Mouse (Mus musculus) lung, postnatal 0 days (tissue): ENCODE measurements at regions not wholly inside any gene's neighbourhood (a gene's known extent, or its start where the extent isn't known, plus 50 kb on each side); places are given as distances from the start of the nearest gene placed in this dataset.
"Not testable (repeated sequence)": the region's sequence is repeated elsewhere in the genome, so short reads cannot be mapped to it uniquely, and the experiment has no call there.

Experiments used
- ATAC-seq: fragments of 200-750 bp; cut with Nextera tagmentation; 2 replicates; pipeline ENCODE4 v1.8.0; 2017; ENCODE audit warnings: moderate library complexity
- DNase-seq: peaks from one replicate; pipeline ENCODE4 v3.0.0-alpha.2; 2016; ENCODE audit warnings: low spot score
- H3K27ac ChIP-seq: fragments of 300-500 bp; sonication (generic); 2 replicates; pipeline ENCODE4 v1.5.1; 2014; ENCODE audit warnings: antibody characterized with exemption, mild to moderate bottlenecking, low read length, mixed read lengths
- H3K27me3 ChIP-seq: fragments of 300-500 bp; sonication (generic); replicated peaks from 2 replicates; pipeline ENCODE4 v1.6.1; 2014; ENCODE audit warnings: low read length, mixed read lengths; ENCODE audit not compliant: insufficient read depth
- H3K36me3 ChIP-seq: fragments of 300-500 bp; sonication (generic); 2 replicates; pipeline ENCODE4 v1.6.1; 2014; ENCODE audit warnings: low read length, mixed read lengths; ENCODE audit not compliant: insufficient read depth
- H3K4me1 ChIP-seq: fragments of 300-500 bp; sonication (generic); 2 replicates; pipeline ENCODE4 v1.6.1; 2014; ENCODE audit warnings: antibody characterized with exemption, low read depth, low read length, mixed read lengths; ENCODE audit not compliant: insufficient read depth
- H3K4me2 ChIP-seq: fragments of 300-500 bp; sonication (generic); replicated peaks from 2 replicates; pipeline ENCODE4 v1.6.1; 2014; ENCODE audit warnings: low read depth, mild to moderate bottlenecking, low read length, moderate library complexity, mixed read lengths
- H3K4me3 ChIP-seq: fragments of 300-500 bp; sonication (generic); 2 replicates; pipeline ENCODE4 v1.5.1; 2014; ENCODE audit warnings: low read depth, low read length
- H3K9ac ChIP-seq: fragments of 300-500 bp; sonication (generic); replicated peaks from 2 replicates; pipeline ENCODE4 v1.6.1; 2014; ENCODE audit warnings: low read depth, mild to moderate bottlenecking
- H3K9me3 ChIP-seq: fragments of 300-500 bp; sonication (generic); 2 replicates; pipeline ENCODE4 v1.6.1; 2016; ENCODE audit warnings: low read length, mixed read lengths
- CTCF ChIP-seq: IDR thresholded peaks from 2 replicates; pipeline ENCODE4 v1.5.1; 2016; ENCODE audit warnings: antibody characterized with exemption, mild to moderate bottlenecking
- EP300 ChIP-seq: IDR thresholded peaks from 2 replicates; pipeline ENCODE4 v1.6.1; 2016; ENCODE audit warnings: antibody characterized with exemption, mild to moderate bottlenecking, control low read depth
- WGBS: fragments of 180-500 bp; shearing (Covaris S2); extraction: QIAGEN DNeasy Blood & Tissue Kit; methylation state at CpG from one replicate; pipeline ENCODE4 v1.1.7; 2014; 5-methylcytosine and 5-hydroxymethylcytosine counted together

- H3K4me1 ChIP-seq = no peaks in the 10 kb centered on the region
- 55% methylated on average over 2 of the region's 2 CpGs for WGBS
- ATAC-seq (no peak), DNase-seq (no peak)
- no peak overlapping the region for H3K4me2 ChIP-seq
- TF ChIP-seq EP300 (no peak), CTCF (no peak)
- H3K36me3 ChIP-seq = no peaks in the 10 kb centered on the region
- H3K27me3 ChIP-seq = no peaks in the 10 kb centered on the region
- no peak overlapping the region for H3K4me3 ChIP-seq
- no peaks in the 10 kb centered on the region for H3K9me3 ChIP-seq
- H3K9ac ChIP-seq = no peak overlapping the region
- no peak overlapping the region for H3K27ac ChIP-seq
Observed at GRCm38 (mm10) chr12:107198389-107199018, 289.9 kb upstream of the 3110018I06Rik start.

- H3K9me3 ChIP-seq = no peaks in the 10 kb centered on the region
- no peak for ATAC-seq
- no peaks in the 10 kb centered on the region for H3K27me3 ChIP-seq
- no peak overlapping the region for H3K9ac ChIP-seq
- WGBS = 57% methylated on average over 4 of the region's 4 CpGs
- H3K4me3 ChIP-seq = no peak overlapping the region
- H3K27ac ChIP-seq = no peak overlapping the region
- no peaks in the 10 kb centered on the region for H3K4me1 ChIP-seq
- TF ChIP-seq EP300 (no peak), CTCF (no peak)
- H3K36me3 ChIP-seq = no peaks in the 10 kb centered on the region
- H3K4me2 ChIP-seq = no peak overlapping the region
- no peak for DNase-seq
Observed at GRCm38 (mm10) chr12:107200903-107201302, 287.5 kb upstream of the 3110018I06Rik start.

GRCm38 (mm10) chr12:107208826-107209225 lies 279.6 kb upstream of the 3110018I06Rik start:
- 38% methylated on average over 6 of the region's 6 CpGs for WGBS
- DNase-seq = not testable (repeated sequence)

GRCm38 (mm10) chr12:107212826-107213225 lies 275.6 kb upstream of the 3110018I06Rik start:
- DNase-seq = no peak
- TF ChIP-seq CTCF (no peak), EP300 (no peak)
- Histone ChIP-seq H3K9me3 (no peaks in the 10 kb centered on the region), H3K4me3 (no peak overlapping the region), H3K4me2 (no peak overlapping the region), H3K9ac (no peak overlapping the region), H3K27me3 (no peaks in the 10 kb centered on the region), H3K27ac (no peak overlapping the region), H3K36me3 (no peaks in the 10 kb centered on the region), H3K4me1 (no peaks in the 10 kb centered on the region)
- ATAC-seq = no peak
- WGBS = 86% methylated on average over 10 of the region's 10 CpGs

More at GRCm38 (mm10) chr12:107208826-107209225, 279.6 kb upstream of the 3110018I06Rik start:
- H3K9me3 ChIP-seq, H3K4me3 ChIP-seq, H3K36me3 ChIP-seq, H3K4me1 ChIP-seq, H3K27ac ChIP-seq, H3K4me2 ChIP-seq, ATAC-seq, H3K27me3 ChIP-seq, H3K9ac ChIP-seq: not testable (repeated sequence)

- no peaks in the 10 kb centered on the region for H3K27me3 ChIP-seq
- H3K4me2 ChIP-seq = no peak overlapping the region
- H3K4me3 ChIP-seq = no peak overlapping the region
- no peaks in the 10 kb centered on the region for H3K36me3 ChIP-seq
- H3K27ac ChIP-seq = no peak overlapping the region
- no peaks in the 10 kb centered on the region for H3K4me1 ChIP-seq
- TF ChIP-seq EP300 (no peak), CTCF (no peak)
- no peak overlapping the region for H3K9ac ChIP-seq
- 49% methylated on average over 8 of the region's 8 CpGs for WGBS
- no peaks in the 10 kb centered on the region for H3K9me3 ChIP-seq
- ATAC-seq (no peak), DNase-seq (no peak)
Observed at GRCm38 (mm10) chr12:107216119-107216518, 272.3 kb upstream of the 3110018I06Rik start.

GRCm38 (mm10) chr12:107221276-107221970 lies 267.0 kb upstream of the 3110018I06Rik start:
- Histone ChIP-seq H3K4me3 (no peak overlapping the region), H3K27ac (no peak overlapping the region), H3K9ac (no peak overlapping the region), H3K36me3 (no peaks in the 10 kb centered on the region), H3K4me1 (no peaks in the 10 kb centered on the region), H3K9me3 (no peaks in the 10 kb centered on the region), H3K4me2 (no peak overlapping the region), H3K27me3 (no peaks in the 10 kb centered on the region)
- ATAC-seq (no peak), DNase-seq (peak; percentile 14)
- WGBS = 50% methylated on average over 7 of the region's 7 CpGs
- TF ChIP-seq CTCF = no peak
- TF ChIP-seq EP300 = no peak
